16 mouse cellular contexts compared by ENCODE assay signal in genomic region chr13:49556203-49556602, GRCm38 (mm10). TPM values are rescaled to one million over a fixed set of nuclear protein-coding genes. Genes with fewer than 3 reads are reported as not detected.
DNase-seq lines count a peak whose midpoint lies in the region; ATAC-seq and TF ChIP-seq lines count a peak whose summit lies in the region.
"Had no signal": no experiment of that assay in that cellular context is flagged by ENCODE, and none has a peak within 500 bp of the region (broad histone marks: within the 10 kb centered on the region; RNA-seq: fewer than 3 reads in every experiment).

No protein-coding gene starts in this region.

- peak overlapping the region; percentile 13; the same call in 1 of the 2 replicates for H3K27ac ChIP-seq in gastrocnemius, adult 2 months
- no peak overlapping the region for H3K27ac ChIP-seq in lung, postnatal 0 days (ENCODE audit: low read length)
- H3K27ac ChIP-seq in kidney, adult 2 months (ENCODE audit: insufficient read depth, low read depth, low read length): no peak overlapping the region
- H3K27ac ChIP-seq in midbrain, embryonic 13.5 days: no peak overlapping the region
- H3K27ac ChIP-seq: hindbrain, embryonic 12.5 days; kidney, embryonic 15.5 days; midbrain, embryonic 15.5 days; neural tube, embryonic 13.5 days; stomach, embryonic 15.5 days had no signal

- TF ChIP-seq POLR2A in brain, embryonic 14.5 days (IDR thresholded peaks at IDR 0.05; ENCODE audit: borderline replicate concordance, extremely low read depth, insufficient read depth, insufficient read length, poor library complexity, severe bottlenecking): no peak
- no peak for TF ChIP-seq POLR2A in kidney, adult 2 months (IDR thresholded peaks at IDR 0.05; ENCODE audit: low read depth, low read length)

- H3ac ChIP-seq in C2C12 (ENCODE audit: control insufficient read depth, insufficient read length, low read depth): no peak overlapping the region

- H3K4me1 ChIP-seq in lung, postnatal 0 days (ENCODE audit: insufficient read depth, low read depth, low read length): no peaks in the 10 kb centered on the region
- no peaks in the 10 kb centered on the region for H3K4me1 ChIP-seq in kidney, adult 2 months (ENCODE audit: control insufficient read depth, insufficient read depth, low read length)
- no peaks in the 10 kb centered on the region for H3K4me1 ChIP-seq in midbrain, embryonic 13.5 days (replicated peaks)
- H3K4me1 ChIP-seq: hindbrain, embryonic 12.5 days; kidney, embryonic 15.5 days; midbrain, embryonic 15.5 days; neural tube, embryonic 13.5 days; stomach, embryonic 15.5 days had no signal

- peak; percentile 25; the same call in 1 of the 2 replicates for ATAC-seq in lung, postnatal 0 days
- ATAC-seq in midbrain, embryonic 13.5 days: no peak
- ATAC-seq: midbrain, embryonic 15.5 days had no signal

- H3K4me3 ChIP-seq in gastrocnemius, adult 2 months: no peak overlapping the region
- H3K4me3 ChIP-seq in C2C12 (ENCODE audit: insufficient read depth, poor library complexity, severe bottlenecking): no peak overlapping the region
- no peak overlapping the region for H3K4me3 ChIP-seq in lung, postnatal 0 days (ENCODE audit: low read depth, low read length)
- no peak overlapping the region for H3K4me3 ChIP-seq in kidney, adult 2 months (ENCODE audit: insufficient read depth, low read depth, low read length)
- H3K4me3 ChIP-seq in midbrain, embryonic 13.5 days (replicated peaks): no peak overlapping the region
- H3K4me3 ChIP-seq: hindbrain, embryonic 12.5 days; kidney, embryonic 15.5 days; midbrain, embryonic 15.5 days; neural tube, embryonic 13.5 days; stomach, embryonic 15.5 days had no signal

- TF ChIP-seq EP300 in lung, postnatal 0 days (IDR thresholded peaks at IDR 0.05): no peak

- intact Hi-C loops in gastrocnemius, adult 2 months (cut with DNase I): no loop called here
- intact Hi-C loops in gastrocnemius, postnatal 36 days (cut with DNase I): no loop called here

- no peaks in the 10 kb centered on the region for H3K36me3 ChIP-seq in C2C12 (ENCODE audit: control insufficient read depth, insufficient read depth)
- no peaks in the 10 kb centered on the region for H3K36me3 ChIP-seq in lung, postnatal 0 days (ENCODE audit: insufficient read depth, low read length)
- H3K36me3 ChIP-seq in kidney, adult 2 months (ENCODE audit: control insufficient read depth, insufficient read depth, low read length): no peaks in the 10 kb centered on the region
- H3K36me3 ChIP-seq in midbrain, embryonic 13.5 days: no peaks in the 10 kb centered on the region
- H3K36me3 ChIP-seq: hindbrain, embryonic 12.5 days; kidney, embryonic 15.5 days; midbrain, embryonic 15.5 days; neural tube, embryonic 13.5 days; stomach, embryonic 15.5 days had no signal

- H3K79me3 ChIP-seq in C2C12 (ENCODE audit: low read depth): no peaks in the 10 kb centered on the region

- peak; percentile 48 for DNase-seq in gastrocnemius, adult 2 months
- DNase-seq in gastrocnemius, postnatal 36 days: no peak
- peak; percentile 35 for DNase-seq in brain, embryonic 14.5 days (ENCODE audit: low read depth)
- DNase-seq in lung, postnatal 0 days (ENCODE audit: low spot score): no peak
- DNase-seq in kidney, adult 2 months: no peak
- DNase-seq: layer of hippocampus, adult 9-11 months; left cerebral cortex, postnatal 4 days; right cerebral cortex, adult 18-20 months; thymus, postnatal 4 days had no signal

- no peak overlapping the region for H3K9ac ChIP-seq in lung, postnatal 0 days (replicated peaks; ENCODE audit: low read depth)
- no peak overlapping the region for H3K9ac ChIP-seq in midbrain, embryonic 13.5 days (replicated peaks)
- H3K9ac ChIP-seq: hindbrain, embryonic 12.5 days; kidney, embryonic 15.5 days; midbrain, embryonic 15.5 days; neural tube, embryonic 13.5 days; stomach, embryonic 15.5 days had no signal

- 35% methylated on average over 1 of the region's 1 CpGs for WGBS in lung, postnatal 0 days
- WGBS in kidney, adult 2 months: 77% methylated on average over 1 of the region's 1 CpGs
- WGBS in midbrain, embryonic 13.5 days: 71% methylated on average over 1 of the region's 1 CpGs

- no peak overlapping the region for H3K4me2 ChIP-seq in lung, postnatal 0 days (replicated peaks; ENCODE audit: low read depth, low read length)
- no peak overlapping the region for H3K4me2 ChIP-seq in midbrain, embryonic 13.5 days (replicated peaks)
- H3K4me2 ChIP-seq: hindbrain, embryonic 12.5 days; kidney, embryonic 15.5 days; midbrain, embryonic 15.5 days; neural tube, embryonic 13.5 days; stomach, embryonic 15.5 days had no signal

- H3K79me2 ChIP-seq in C2C12 (ENCODE audit: control insufficient read depth, insufficient read depth): no peaks in the 10 kb centered on the region

- TF ChIP-seq CTCF in gastrocnemius, adult 2 months (IDR thresholded peaks at IDR 0.05): no peak
- no peak for TF ChIP-seq CTCF in C2C12 (IDR thresholded peaks at IDR 0.05; ENCODE audit: control insufficient read depth, insufficient read depth, insufficient read length)
- no peak for TF ChIP-seq CTCF in brain, embryonic 14.5 days (IDR thresholded peaks at IDR 0.05; ENCODE audit: borderline replicate concordance, extremely low read depth, insufficient read depth, insufficient read length)
- TF ChIP-seq CTCF in lung, postnatal 0 days (IDR thresholded peaks at IDR 0.05): no peak
- TF ChIP-seq CTCF in kidney, adult 2 months (conservative IDR thresholded peaks at IDR 0.05; ENCODE audit: insufficient read depth, insufficient read length, low read depth, low read length): no peak

- H3K27me3 ChIP-seq in C2C12 (ENCODE audit: control insufficient read depth, insufficient read depth, insufficient read length): no peaks in the 10 kb centered on the region
- no peaks in the 10 kb centered on the region for H3K27me3 ChIP-seq in lung, postnatal 0 days (replicated peaks; ENCODE audit: insufficient read depth, low read length)
- no peaks in the 10 kb centered on the region for H3K27me3 ChIP-seq in kidney, adult 2 months (replicated peaks; ENCODE audit: control insufficient read depth, insufficient read depth, low read length)
- H3K27me3 ChIP-seq in midbrain, embryonic 13.5 days: no peaks in the 10 kb centered on the region
- H3K27me3 ChIP-seq: hindbrain, embryonic 12.5 days; kidney, embryonic 15.5 days; midbrain, embryonic 15.5 days; neural tube, embryonic 13.5 days; stomach, embryonic 15.5 days had no signal

- no peaks in the 10 kb centered on the region for H3K9me3 ChIP-seq in lung, postnatal 0 days (ENCODE audit: low read length)
- H3K9me3 ChIP-seq in midbrain, embryonic 13.5 days: no peaks in the 10 kb centered on the region
- H3K9me3 ChIP-seq: hindbrain, embryonic 12.5 days; kidney, embryonic 15.5 days; midbrain, embryonic 15.5 days; neural tube, embryonic 13.5 days; stomach, embryonic 15.5 days had no signal

TF ChIP-seq in C2C12, 6 proteins besides CTCF, POLR2A, EP300 and RAD21:
- no peak for TF ChIP-seq FOSL1 (IDR thresholded peaks at IDR 0.05; ENCODE audit: insufficient read depth, low read length, poor library complexity, severe bottlenecking)
- TF ChIP-seq MYOG (IDR thresholded peaks at IDR 0.05; ENCODE audit: control insufficient read depth, extremely low read depth, insufficient read length): no peak
- TF ChIP-seq MAX (IDR thresholded peaks at IDR 0.05): no peak
- no peak for TF ChIP-seq CEBPB (IDR thresholded peaks at IDR 0.05; ENCODE audit: low read depth)
- TF ChIP-seq USF1 (IDR thresholded peaks at IDR 0.05; ENCODE audit: low read depth): peak; percentile 29

RNA-seq across cellular contexts. Expression of gene Aspn, which starts 12.0 kb away (rescaled TPM):
- total RNA-seq in gastrocnemius, adult 2 months (2021): 10 to 100 TPM; 13.0 to 19.6 TPM
- 10 to 100 TPM; 18.0 to 20.4 TPM for total RNA-seq in gastrocnemius, postnatal 36 days (2021)
- polyA plus RNA-seq in C2C12 (2012; fragmentation: generic; extraction: Trizol): 0.14 TPM
- 2.5 and 4.8 TPM in 2 replicates for polyA plus RNA-seq in brain, embryonic 14.5 days (2012; rRNA removed)
- 102 and 115 TPM in 2 replicates for polyA plus RNA-seq in lung, postnatal 0 days (2015; fragmentation: Nextera tagmentation; extraction: Ambion mirVana)
- 0.56 and 1.0 TPM in 2 replicates for polyA plus RNA-seq in kidney, adult 2 months (2012; rRNA removed)
- 0.28 and 0.41 TPM in 2 replicates for polyA plus RNA-seq in midbrain, embryonic 13.5 days (2015; fragmentation: Nextera tagmentation; extraction: Ambion mirVana)

RNA-seq across cellular contexts. Expression of gene Omd, which starts 26.1 kb away (rescaled TPM):
- 1 to 10 TPM; 1.9 to 4.8 TPM for total RNA-seq in gastrocnemius, adult 2 months (2021)
- total RNA-seq in gastrocnemius, postnatal 36 days (2021): 1 to 10 TPM; 2.0 to 2.1 TPM
- polyA plus RNA-seq in C2C12 (2012; fragmentation: generic; extraction: Trizol): 0.32 TPM
- 0.08 and 0.59 TPM in 2 replicates for polyA plus RNA-seq in brain, embryonic 14.5 days (2012; rRNA removed)
- 0.54 and 0.74 TPM in 2 replicates for polyA plus RNA-seq in lung, postnatal 0 days (2015; fragmentation: Nextera tagmentation; extraction: Ambion mirVana)
- 0.69 and 0.70 TPM in 2 replicates for polyA plus RNA-seq in kidney, adult 2 months (2012; rRNA removed)
- polyA plus RNA-seq in midbrain, embryonic 13.5 days (2015; fragmentation: Nextera tagmentation; extraction: Ambion mirVana): 0.40 and 0.43 TPM in 2 replicates

RNA-seq across cellular contexts. Expression of gene Ecm2, which starts 51.6 kb away (rescaled TPM):
- 10 to 100 TPM in 1 of 2 experiments, 1 to 10 TPM in 1; 8.0 to 15.0 TPM for total RNA-seq in gastrocnemius, adult 2 months (2021)
- total RNA-seq in gastrocnemius, postnatal 36 days (2021): 1 to 10 TPM; 7.7 to 9.5 TPM
- polyA plus RNA-seq in C2C12 (2012; fragmentation: generic; extraction: Trizol): 0.04 TPM
- 2.3 and 2.8 TPM in 2 replicates for polyA plus RNA-seq in brain, embryonic 14.5 days (2012; rRNA removed)
- 3.1 and 3.6 TPM in 2 replicates for polyA plus RNA-seq in lung, postnatal 0 days (2015; fragmentation: Nextera tagmentation; extraction: Ambion mirVana)
- 2.0 and 3.0 TPM in 2 replicates for polyA plus RNA-seq in kidney, adult 2 months (2012; rRNA removed)
- polyA plus RNA-seq in midbrain, embryonic 13.5 days (2015; fragmentation: Nextera tagmentation; extraction: Ambion mirVana): 1.8 and 2.1 TPM in 2 replicates

RNA-seq across cellular contexts. Expression of gene Ogn, which starts 51.6 kb away (rescaled TPM):
- total RNA-seq in gastrocnemius, adult 2 months (2021): 10 to 100 TPM; 21.3 to 46.8 TPM
- total RNA-seq in gastrocnemius, postnatal 36 days (2021): 10 to 100 TPM; 23.1 to 26.8 TPM
- 4.6 TPM for polyA plus RNA-seq in C2C12 (2012; fragmentation: generic; extraction: Trizol)
- polyA plus RNA-seq in brain, embryonic 14.5 days (2012; rRNA removed): 6.0 and 9.1 TPM in 2 replicates
- 79.1 and 79.9 TPM in 2 replicates for polyA plus RNA-seq in lung, postnatal 0 days (2015; fragmentation: Nextera tagmentation; extraction: Ambion mirVana)
- polyA plus RNA-seq in kidney, adult 2 months (2012; rRNA removed): 8.8 and 10.9 TPM in 2 replicates
- 6.6 and 6.7 TPM in 2 replicates for polyA plus RNA-seq in midbrain, embryonic 13.5 days (2015; fragmentation: Nextera tagmentation; extraction: Ambion mirVana)

Comparison
In these comparisons a context has a peak if more than half of its experiments do, and no peak if none do; other contexts are left out.
1. DNase-seq: peak in gastrocnemius, adult 2 months (single experiment) and brain, embryonic 14.5 days (single experiment); none in gastrocnemius, postnatal 36 days (0 of 2), lung, postnatal 0 days (single experiment) and kidney, adult 2 months (single experiment).
2. RNA of gene Aspn, which starts 12.0 kb away (polyA plus RNA-seq): 102 to 115 TPM in lung, postnatal 0 days; 2.5 to 4.8 TPM in brain, embryonic 14.5 days, 0.56 to 1.0 TPM in kidney, adult 2 months, 0.28 to 0.41 TPM in midbrain, embryonic 13.5 days and 0.14 TPM in C2C12 (single experiment); every median in the first group is over 10 times any median in the second.